Mouse (Mus musculus) testis, adult 2 months (tissue): ENCODE measurements around the gene Nkd2. TPM values are rescaled to one million over a fixed set of nuclear protein-coding genes. Genes with fewer than 3 reads are reported as not detected.

Experiments
- H3K27ac ChIP-seq: fragments of 200-500 bp; 2 replicates; pipeline ENCODE4 v1.5.1; 2012; ENCODE audit warnings: low read depth, low read length; ENCODE audit not compliant: control insufficient read depth, insufficient read depth
- H3K27me3 ChIP-seq: fragments of 200-500 bp; 2 replicates; pipeline ENCODE4 v1.6.1; 2012; ENCODE audit warnings: mild to moderate bottlenecking, low read length, moderate library complexity; ENCODE audit not compliant: control insufficient read depth, insufficient read depth
- H3K36me3 ChIP-seq: fragments of 200-500 bp; 2 replicates; pipeline ENCODE4 v1.6.1; 2012; ENCODE audit warnings: mild to moderate bottlenecking, low read length; ENCODE audit not compliant: control insufficient read depth, insufficient read depth
- H3K4me1 ChIP-seq: fragments of 200-500 bp; 2 replicates; pipeline ENCODE4 v1.6.1; 2012; ENCODE audit warnings: low read length; ENCODE audit not compliant: control insufficient read depth, insufficient read depth
- H3K4me3 ChIP-seq: fragments of 200-500 bp; 2 replicates; pipeline ENCODE4 v1.5.1; 2012; ENCODE audit warnings: low read depth, mild to moderate bottlenecking, low read length, moderate library complexity, mixed read lengths; ENCODE audit not compliant: control insufficient read depth
- CTCF ChIP-seq: fragments of 200-500 bp; IDR thresholded peaks from 2 replicates; pipeline ENCODE4 v1.5.1; 2012; ENCODE audit warnings: low read depth, mild to moderate bottlenecking, inconsistent platforms, low read length, moderate library complexity; ENCODE audit not compliant: control insufficient read depth, insufficient read depth, insufficient replicate concordance
- POLR2A ChIP-seq: fragments of 200-500 bp; IDR thresholded peaks from 2 replicates; pipeline ENCODE4 v1.6.1; 2012; ENCODE audit warnings: low read depth, mild to moderate bottlenecking, inconsistent platforms, low read length, moderate library complexity; ENCODE audit not compliant: control insufficient read depth
- polyA plus RNA-seq: library from polyadenylated mRNA; depleted of rRNA; stranded (reverse); fragments of >200 nt; gene quantifications from 2 replicates; pipeline ENCODE4 v1.2.3, GENCODE M21; 2012

The Nkd2 gene
- polyA plus RNA-seq, 1 experiment: 3.8 TPM

DNA sequence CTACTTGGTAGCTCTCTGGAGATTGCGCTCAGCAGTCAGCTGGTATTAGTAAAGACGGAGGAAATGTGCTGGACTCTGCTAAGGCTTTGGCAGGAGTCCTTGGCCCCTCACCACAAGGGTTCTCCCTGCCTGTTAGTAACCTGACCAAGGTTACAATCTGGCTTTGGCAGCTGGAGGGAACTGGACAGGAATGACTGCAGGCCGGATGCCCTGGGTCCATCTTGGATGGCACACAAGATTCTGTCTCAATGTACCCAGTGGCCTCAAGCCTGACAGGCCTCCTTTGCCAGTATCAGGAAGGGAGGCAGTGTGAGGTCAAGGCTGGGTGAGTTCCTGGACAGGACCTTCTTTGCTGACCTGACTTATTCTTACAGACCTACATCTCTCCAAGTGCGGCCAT, 55.3 kb downstream of the Nkd2 start:
- no peak overlapping the region for H3K4me3 ChIP-seq
- no peaks in the 10 kb centered on the region for H3K27me3 ChIP-seq
- H3K27ac ChIP-seq: no peak overlapping the region
- no peaks in the 10 kb centered on the region for H3K4me1 ChIP-seq
- H3K36me3 ChIP-seq: no peaks in the 10 kb centered on the region
- TF ChIP-seq POLR2A (0 out of 2 replicates have a peak, but pooled peaks have one; percentile 14), CTCF (no peak)

DNA sequence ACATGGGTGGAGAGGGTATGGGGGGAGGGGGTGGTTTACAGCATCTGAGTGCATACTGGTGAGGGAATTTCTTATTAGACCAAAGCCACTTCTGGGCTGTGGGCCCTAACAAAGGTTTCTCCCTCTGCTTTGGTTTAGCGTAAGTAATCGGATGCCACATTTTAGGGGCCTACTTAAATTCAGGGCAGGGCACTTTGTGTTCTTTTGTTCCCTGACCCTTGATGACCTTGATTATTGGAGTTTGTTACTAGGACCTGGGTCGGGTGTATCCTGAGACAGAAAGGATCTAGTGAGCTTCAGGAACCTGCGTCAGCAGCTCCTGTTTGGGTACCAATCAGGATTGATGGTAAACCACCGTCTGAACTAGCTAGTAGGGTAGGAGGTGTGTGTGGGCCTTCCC, 64.9 kb downstream of the Nkd2 start:
- TF ChIP-seq CTCF (no peak), POLR2A (no peak)
- H3K4me3 ChIP-seq: no peak overlapping the region
- H3K4me1 ChIP-seq: no peaks in the 10 kb centered on the region
- no peaks in the 10 kb centered on the region for H3K27me3 ChIP-seq
- H3K27ac ChIP-seq: no peak overlapping the region
- H3K36me3 ChIP-seq: no peaks in the 10 kb centered on the region

DNA sequence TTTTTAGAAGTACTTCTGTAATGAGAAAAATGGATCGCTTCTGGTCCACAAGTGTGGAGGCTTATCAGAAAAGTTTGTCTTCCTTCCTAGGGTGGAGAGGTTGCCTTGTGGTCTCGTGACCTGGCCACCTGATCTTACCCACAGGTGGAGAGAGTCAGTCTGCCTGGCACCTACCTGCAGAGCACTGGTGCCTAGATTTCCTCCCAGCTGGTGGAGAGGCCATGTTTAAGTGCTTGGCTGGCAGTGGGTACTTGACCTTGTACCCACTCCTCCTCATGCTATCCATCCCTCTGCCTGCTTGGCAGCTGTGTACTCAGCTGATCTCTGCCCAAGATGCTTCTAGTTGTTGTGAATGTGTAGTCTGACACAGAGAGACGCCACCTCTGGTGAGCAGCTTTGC, 69.9 kb downstream of the Nkd2 start:
- H3K4me3 ChIP-seq: no peak overlapping the region
- H3K27me3 ChIP-seq: no peaks in the 10 kb centered on the region
- H3K27ac ChIP-seq: no peak overlapping the region
- H3K36me3 ChIP-seq: no peaks in the 10 kb centered on the region
- H3K4me1 ChIP-seq: peaks cover 5% of the 10 kb centered on the region; the same call in 1 of the 2 replicates
- TF ChIP-seq CTCF (no peak), POLR2A (no peak)

DNA sequence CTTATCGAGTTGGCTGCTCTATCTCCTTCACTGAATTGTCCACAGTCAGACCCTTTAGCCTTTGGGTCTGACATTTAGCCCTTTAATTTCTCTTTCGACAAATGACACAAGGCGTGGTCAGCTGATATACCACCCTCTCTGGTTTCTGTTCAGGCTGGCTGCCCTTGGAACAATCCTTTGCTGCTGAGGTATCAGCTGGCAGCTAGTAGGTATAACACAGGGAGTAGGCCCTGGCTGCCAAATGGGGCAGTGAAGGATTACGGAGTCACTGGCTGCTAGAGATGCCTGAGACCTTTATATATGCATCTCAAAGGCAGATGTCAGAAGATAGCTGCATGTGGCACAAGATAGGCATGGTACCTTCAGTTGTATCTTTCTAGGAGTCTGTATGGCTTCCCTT, 71.6 kb downstream of the Nkd2 start:
- Histone ChIP-seq H3K4me3 (no peak overlapping the region), H3K27me3 (no peaks in the 10 kb centered on the region), H3K36me3 (no peaks in the 10 kb centered on the region), H3K27ac (no peak overlapping the region), H3K4me1 (peaks cover 5% of the 10 kb centered on the region; the same call in 1 of the 2 replicates)
- TF ChIP-seq CTCF (no peak), POLR2A (no peak)

DNA sequence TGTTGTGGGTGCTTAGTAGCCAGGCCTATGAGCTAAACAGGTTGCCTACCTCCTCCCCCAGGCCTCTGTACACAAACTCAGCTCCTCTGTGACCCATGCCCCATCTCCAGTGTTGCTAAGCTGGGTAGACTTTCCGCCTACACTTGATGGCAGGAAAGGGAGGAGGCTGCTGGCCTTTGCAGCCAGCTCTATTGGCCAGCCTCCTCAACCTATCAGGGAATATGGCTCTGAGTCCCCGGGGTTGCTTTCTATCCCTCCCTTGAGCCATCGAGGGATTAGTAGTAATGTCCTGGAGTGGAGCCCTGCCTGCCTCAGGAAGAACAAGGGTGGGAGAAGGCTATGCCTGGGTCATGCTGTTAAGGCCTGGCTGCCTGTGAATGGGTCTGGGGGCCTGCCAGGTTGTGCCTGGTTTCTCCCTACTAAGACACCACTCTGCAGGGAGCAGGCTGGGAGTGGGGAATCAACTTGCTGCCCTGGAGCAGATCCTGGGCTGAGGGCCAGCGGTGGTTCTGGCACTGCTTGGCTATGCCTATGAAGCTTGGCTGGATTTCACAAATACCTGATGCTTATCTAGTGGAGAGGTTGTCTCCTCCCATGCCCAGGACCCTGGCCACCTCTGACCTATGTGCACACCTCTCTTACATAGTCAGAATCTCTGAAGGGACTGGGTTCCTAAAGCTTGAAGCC, 73.8 kb downstream of the Nkd2 start:
- Histone ChIP-seq H3K27ac (no peak overlapping the region), H3K4me3 (no peak overlapping the region), H3K27me3 (no peaks in the 10 kb centered on the region), H3K36me3 (no peaks in the 10 kb centered on the region), H3K4me1 (peaks cover 5% of the 10 kb centered on the region; the same call in 1 of the 2 replicates)
- TF ChIP-seq POLR2A: no peak
- no peak for TF ChIP-seq CTCF

GRCm38 (mm10) chr13:73772655-73773054, 74.8 kb downstream of the Nkd2 start:
- H3K27me3 ChIP-seq: no peaks in the 10 kb centered on the region
- H3K4me1 ChIP-seq: peaks cover 5% of the 10 kb centered on the region; the same call in 1 of the 2 replicates
- TF ChIP-seq POLR2A (no peak), CTCF (no peak)
- no peak overlapping the region for H3K27ac ChIP-seq
- H3K4me3 ChIP-seq: no peak overlapping the region
- H3K36me3 ChIP-seq: no peaks in the 10 kb centered on the region

DNA sequence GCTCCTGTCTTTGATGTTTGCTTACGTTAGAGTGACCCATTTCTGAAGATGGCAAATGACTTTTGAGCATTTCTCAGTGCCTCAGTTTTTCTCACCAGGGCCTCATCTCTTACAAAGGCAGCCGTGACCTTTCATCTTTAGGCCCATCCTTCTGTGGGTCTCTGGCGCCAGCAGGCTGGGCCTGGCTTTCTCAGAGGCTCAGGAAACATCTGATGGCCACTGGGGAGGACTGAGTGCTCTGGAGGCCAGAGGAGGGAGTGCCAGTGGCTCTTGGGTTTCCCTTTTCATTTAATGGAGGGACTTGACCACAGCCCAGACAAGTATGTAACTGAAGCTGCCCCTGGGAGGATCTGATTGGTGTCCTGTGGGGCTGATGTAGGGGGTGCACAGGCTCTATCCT, 76.3 kb downstream of the Nkd2 start:
- TF ChIP-seq CTCF: no peak
- no peaks in the 10 kb centered on the region for H3K36me3 ChIP-seq

More for the DNA sequence above, 76.3 kb downstream of the Nkd2 start:
- Histone ChIP-seq H3K27ac (no peak overlapping the region), H3K27me3 (no peaks in the 10 kb centered on the region), H3K4me1 (peaks cover 5% of the 10 kb centered on the region; the same call in 1 of the 2 replicates), H3K4me3 (no peak overlapping the region)
